Mouse (Mus musculus): ENCODE measurements around the gene Pou3f4.
"Not testable (repeated sequence)": the region's sequence is repeated elsewhere in the genome, so short reads cannot be mapped to it uniquely, and the experiment has no call there.

The Pou3f4 gene

DNA sequence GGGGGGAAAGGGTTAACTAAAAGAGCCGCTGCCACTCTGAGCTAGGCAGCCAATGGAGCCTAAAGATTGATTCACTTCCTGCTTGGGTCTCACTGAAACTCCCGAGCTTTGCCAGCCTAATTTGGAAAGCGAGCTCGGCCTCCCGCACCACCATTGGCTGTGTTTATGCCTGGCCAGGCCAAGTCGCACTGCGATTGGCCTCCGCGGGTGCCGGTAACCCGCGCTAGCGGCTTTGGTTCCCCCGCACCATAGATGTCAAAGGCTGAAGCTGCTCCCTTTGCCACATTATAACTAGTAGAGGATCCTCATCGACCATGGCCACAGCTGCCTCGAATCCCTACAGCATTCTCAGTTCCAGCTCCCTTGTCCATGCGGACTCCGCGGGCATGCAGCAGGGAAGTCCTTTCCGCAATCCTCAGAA is at the start of gene Pou3f4:
Gene Pou3f4 (plus strand): TSS at position 130 of the 421 bp plus-strand sequence.
- in situ Hi-C loops (cut with MboI; ENCODE audit: low sequenced_read_pairs), result no loop called here

DNA sequence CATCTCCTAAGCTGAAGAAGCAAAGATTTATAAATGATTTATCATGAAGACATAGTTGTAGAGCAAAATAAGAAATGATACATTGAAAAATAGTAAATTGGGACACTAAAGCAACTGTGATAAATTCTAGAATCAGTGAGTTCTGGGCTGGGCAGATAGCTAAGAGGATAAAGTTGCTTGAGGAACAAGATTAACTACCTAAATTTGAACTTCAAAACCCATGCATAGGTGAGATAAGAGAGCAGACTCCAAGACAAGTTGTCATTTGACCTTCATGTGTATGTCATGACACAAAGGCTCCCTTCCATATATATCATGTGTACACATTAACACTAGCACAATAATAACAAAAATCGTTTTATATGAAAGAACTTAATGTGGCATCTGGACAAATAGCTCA is 48.1 kb upstream of the Pou3f4 start:
- in situ Hi-C loops (cut with MboI; ENCODE audit: low sequenced_read_pairs), result no loop called here

DNA sequence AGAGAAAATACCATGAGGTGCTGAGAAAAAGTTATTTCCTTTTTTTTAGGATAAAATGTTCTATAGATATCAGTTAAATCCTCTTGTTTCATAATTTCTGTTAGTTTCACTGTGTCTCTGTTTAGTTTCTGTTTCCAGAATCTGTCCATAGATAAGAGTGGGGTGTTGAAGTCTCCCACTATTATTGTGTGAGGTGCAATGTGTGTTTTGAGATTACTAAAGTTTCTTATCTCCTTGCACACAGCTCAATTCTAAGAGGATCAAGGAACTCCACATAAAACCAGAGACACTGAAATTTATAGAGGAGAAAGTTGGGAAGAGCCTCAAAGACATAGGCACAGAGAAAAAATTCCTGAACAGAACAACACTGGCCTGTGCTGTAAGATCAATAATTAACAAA is 39.3 kb upstream of the Pou3f4 start:
- in situ Hi-C loops (cut with MboI; ENCODE audit: low sequenced_read_pairs), result not testable (repeated sequence)

DNA sequence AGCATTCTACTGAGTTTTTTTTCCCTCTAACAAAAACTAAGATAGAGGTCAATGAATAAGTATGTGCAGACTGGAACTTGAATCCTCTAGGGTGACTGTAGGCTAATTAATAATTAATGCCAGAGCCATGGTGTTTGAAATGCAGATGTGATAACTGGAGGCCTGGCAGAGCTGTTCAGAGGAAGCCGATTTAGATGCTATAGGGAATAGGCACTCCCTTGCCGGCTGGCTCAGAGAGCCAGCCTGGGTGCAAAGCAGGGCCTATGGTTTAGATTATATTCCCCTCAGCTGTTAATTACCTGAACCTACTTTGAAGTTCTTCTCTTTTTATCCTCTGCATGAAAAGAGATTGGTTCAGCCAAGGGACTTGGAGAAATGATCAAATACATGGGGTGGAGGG is 11.6 kb upstream of the Pou3f4 start:
- in situ Hi-C loops (cut with MboI; ENCODE audit: low sequenced_read_pairs), result no loop called here

DNA sequence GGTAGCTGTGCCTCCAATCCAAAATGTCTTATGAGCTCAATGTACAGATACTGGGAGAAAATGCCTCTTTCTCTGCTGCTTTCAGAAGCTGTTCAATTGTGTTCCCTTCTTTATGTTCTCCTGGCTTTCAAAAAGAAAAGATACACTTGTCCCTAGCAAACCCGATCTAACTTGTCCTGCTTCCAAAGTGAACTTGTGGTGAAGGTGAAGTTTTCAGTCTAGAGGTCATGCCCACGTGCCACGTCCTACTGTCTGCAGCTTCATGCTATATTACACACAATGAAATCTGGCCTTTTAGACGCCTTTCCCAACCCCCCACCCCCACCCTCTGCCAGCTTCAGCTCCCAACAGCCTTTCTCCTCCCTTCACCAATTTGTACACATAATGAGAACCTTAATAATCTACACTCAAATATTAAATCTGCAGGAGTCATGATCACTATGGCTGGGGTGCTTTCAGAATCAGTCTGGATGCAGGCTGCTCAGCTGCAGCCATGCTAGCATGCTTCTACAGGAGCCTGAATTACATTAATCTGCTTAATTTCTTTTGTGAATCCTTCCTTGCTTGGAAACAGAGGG is 4.0 kb upstream of the Pou3f4 start:
- in situ Hi-C loops (cut with MboI; ENCODE audit: low sequenced_read_pairs), result no loop called here

DNA sequence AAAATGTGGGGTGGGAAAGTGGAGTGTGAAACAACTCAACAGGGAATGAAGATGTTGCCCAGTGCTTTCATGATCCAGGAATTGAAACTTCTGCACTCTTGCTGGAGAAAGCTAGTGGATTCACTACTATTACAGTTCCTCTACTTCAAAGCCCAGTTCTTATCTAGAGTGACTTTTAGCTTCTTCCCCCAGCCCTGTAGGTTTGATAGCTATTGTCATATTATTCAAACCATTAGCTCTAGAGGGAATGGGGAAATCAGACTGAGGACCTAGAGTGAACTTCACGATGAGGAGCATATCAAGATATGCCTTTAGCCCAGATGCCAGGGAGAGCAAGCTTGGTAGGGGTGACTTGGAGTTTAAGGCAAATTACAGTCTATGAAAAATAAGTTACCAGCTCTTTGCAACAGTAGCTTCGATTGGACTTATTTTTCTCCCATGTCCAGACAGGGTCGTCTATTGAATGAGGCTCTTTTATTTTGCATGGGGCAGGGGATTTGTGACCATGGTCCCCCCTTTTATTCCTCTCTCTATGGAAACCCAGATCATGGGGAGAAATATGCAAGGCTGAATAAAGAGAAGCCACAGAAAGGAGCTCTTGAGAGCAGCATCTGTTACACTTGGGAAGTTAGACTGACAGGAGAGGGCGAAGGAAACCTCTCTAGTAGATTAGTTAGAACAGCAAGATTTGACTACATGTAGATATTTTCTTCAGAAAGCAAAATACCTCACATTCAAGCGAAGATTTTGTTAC is 3.1 kb upstream of the Pou3f4 start:
- in situ Hi-C loops (cut with MboI; ENCODE audit: low sequenced_read_pairs), result no loop called here

DNA sequence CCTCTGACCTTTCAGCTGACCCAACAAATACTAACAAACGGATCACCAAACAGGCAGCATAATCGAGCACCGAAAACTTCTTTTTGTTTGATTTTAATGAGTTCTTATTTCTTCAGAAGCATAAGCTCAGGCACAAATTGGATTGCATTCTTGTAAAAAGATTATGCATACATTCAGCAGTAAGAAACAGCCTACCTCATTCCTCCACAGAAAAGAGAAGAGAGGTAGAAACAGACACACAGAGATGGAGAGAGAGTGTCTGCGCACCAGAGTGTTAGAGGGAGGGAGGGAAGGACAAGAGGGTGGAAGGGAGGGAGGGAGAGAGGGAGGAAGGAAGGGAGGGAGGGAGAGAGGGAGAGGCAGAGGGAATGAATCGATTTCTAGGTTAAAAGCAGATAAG is 2.0 kb upstream of the Pou3f4 start:
- in situ Hi-C loops (cut with MboI; ENCODE audit: low sequenced_read_pairs), result no loop called here

DNA sequence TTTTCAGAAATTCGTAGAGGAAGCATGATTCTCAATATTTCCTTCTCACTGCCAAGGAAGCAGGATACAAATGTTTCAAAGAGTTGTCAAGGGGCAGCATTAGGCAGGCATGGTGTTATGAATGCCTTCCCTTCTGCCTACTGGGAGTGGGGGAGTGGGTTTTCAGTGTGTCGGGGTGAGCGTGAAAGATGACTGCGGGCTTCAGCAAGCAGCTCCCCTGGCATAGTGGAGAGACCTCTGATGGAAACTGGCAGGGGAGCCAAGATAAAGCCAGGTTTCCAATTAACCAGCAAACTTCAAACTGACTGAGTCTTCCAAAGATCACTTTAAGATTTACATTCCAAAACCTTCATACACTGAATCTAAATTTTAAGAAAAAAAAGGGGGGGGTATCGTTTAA is 679 bp upstream of the Pou3f4 start:
- in situ Hi-C loops (cut with MboI; ENCODE audit: low sequenced_read_pairs), result no loop called here

DNA sequence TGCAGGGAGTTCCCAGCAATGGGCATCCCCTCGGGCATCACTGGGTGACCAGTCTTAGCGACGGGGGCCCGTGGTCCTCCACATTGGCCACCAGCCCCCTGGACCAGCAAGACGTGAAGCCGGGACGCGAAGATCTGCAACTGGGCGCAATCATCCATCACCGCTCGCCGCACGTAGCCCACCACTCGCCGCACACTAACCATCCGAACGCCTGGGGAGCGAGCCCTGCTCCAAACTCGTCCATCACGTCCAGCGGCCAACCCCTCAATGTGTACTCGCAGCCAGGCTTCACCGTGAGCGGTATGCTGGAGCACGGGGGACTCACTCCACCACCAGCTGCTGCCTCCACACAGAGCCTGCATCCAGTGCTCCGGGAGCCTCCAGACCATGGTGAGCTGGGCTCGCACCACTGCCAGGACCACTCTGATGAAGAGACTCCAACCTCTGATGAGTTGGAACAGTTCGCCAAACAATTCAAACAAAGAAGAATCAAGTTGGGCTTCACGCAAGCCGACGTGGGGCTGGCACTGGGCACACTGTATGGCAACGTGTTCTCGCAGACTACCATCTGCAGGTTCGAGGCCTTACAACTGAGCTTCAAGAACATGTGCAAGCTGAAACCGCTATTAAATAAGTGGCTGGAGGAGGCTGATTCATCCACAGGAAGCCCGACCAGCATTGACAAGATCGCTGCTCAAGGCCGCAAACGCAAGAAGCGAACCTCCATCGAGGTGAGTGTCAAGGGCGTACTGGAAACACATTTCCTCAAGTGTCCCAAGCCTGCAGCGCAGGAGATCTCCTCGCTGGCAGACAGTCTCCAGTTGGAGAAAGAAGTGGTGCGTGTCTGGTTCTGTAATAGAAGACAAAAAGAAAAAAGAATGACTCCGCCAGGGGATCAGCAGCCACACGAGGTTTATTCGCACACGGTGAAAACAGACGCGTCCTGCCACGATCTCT is 790 bp downstream of the Pou3f4 start:
- in situ Hi-C loops (cut with MboI; ENCODE audit: low sequenced_read_pairs), result no loop called here

DNA sequence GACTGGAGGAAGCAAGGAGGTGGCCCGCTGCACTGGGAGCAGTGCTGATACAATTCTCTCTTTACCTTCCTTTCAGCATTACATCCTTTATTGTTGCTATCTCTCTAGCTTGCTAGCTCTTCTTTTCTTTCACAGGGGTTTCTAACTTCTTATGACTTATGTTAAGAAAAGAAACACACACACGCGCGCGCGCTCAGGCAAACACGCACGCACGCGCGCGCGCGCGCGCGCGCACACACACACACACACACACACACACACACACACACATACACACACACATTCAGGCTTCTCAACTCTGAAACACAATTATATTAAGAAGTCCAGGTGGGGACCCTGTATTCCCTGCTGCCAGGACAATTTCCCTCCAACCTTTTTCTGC is 1.5 kb downstream of the Pou3f4 start:
- in situ Hi-C loops (cut with MboI; ENCODE audit: low sequenced_read_pairs), result no loop called here

DNA sequence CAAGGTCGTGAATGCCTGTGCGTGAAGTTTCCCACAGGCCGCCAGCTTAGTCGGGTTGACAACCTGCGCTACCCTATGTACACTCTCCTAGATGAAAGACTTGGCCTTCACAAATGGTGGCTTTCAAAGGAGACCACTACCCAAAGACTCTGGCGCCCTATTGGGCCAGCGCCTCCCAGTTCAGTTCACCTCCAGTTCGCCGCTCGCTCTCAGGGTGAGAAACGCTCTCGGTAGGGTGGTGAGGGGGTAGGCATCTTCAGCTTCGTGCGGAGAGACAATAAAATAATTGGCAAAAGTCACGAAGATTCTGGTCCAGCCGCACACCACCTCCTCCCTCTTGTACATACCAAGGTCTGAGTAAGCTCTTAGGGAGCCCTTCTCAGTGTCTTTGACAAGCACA is 2.5 kb downstream of the Pou3f4 start:
- in situ Hi-C loops (cut with MboI; ENCODE audit: low sequenced_read_pairs), result no loop called here

DNA sequence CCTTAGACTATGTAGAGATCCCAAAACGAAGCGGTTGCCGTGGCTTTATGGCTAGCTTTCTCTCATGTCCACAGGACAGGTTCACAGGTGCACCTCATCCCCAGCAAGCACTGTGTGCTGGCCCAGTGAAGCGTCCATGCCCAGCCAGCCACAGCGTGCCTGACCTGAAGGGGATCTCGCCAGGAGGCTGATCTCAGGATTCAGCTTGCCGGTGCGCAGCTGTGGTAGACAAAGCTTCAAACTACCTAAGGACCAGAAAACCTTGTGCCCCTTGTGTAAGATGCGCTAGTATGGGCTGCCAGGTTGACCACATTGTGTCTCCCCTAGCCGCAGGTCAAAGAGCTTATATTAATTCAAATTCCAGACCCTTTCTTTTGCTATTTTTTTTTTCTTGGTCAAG is 3.1 kb downstream of the Pou3f4 start:
- in situ Hi-C loops (cut with MboI; ENCODE audit: low sequenced_read_pairs), result no loop called here

DNA sequence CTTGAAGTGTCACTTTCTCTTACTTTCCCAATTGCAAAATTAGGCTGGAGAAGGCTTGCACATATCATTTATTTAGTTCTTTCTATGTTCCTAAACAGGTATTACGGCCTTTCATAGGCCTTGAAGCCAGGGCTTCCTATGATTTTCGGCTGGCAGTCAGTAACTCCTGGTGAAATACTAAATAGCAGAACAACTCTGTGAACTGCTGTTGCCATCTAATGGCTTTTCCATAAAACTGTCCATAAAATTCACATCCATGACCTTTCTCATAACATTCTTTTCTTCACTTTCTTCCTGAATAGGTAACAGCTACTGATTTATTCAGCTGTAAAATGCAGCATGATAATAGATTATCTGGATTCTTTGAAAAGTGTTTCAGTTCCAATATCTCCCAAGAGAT is 23.4 kb downstream of the Pou3f4 start:
- in situ Hi-C loops (cut with MboI; ENCODE audit: low sequenced_read_pairs), result no loop called here

DNA sequence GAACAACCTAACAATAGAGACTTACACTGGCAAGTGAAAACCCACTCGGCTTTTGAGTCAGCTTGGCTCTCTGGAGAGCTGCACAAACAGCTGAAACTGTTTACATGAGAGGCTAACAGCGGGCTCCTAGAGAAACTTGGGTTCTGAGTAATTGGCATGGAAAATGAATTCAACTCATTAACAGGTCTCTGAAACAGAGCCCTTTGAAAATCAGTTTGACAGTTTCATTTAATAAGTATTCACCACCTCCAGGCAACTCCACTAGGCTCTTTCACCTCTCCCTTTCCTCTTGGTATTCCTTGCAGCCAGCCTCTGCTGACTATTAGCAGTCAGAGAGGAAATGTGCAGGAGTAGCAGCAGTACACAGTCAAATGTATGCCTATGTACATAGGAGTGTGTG is 37.2 kb downstream of the Pou3f4 start:
- in situ Hi-C loops (cut with MboI; ENCODE audit: low sequenced_read_pairs), result no loop called here
